19 mouse cellular contexts compared by ENCODE assay signal in genomic region chr4:83055444-83055843, GRCm38 (mm10). TPM values are rescaled to one million over a fixed set of nuclear protein-coding genes. Genes with fewer than 3 reads are reported as not detected.
"Had no signal": no experiment of that assay in that cellular context is flagged by ENCODE, and none has a peak within 500 bp of the region (broad histone marks: within the 10 kb centered on the region; RNA-seq: fewer than 3 reads in every experiment).

No protein-coding gene starts in this region.

- H3K9ac ChIP-seq: kidney, embryonic 15.5 days; liver, embryonic 13.5 days; midbrain, embryonic 12.5 days; midbrain, embryonic 15.5 days; neural tube, embryonic 12.5 days; neural tube, embryonic 15.5 days; stomach, embryonic 15.5 days had no signal

- H3K4me1 ChIP-seq: liver, embryonic 13.5 days; stomach, embryonic 15.5 days had no signal

- H3K9me3 ChIP-seq: kidney, embryonic 15.5 days; liver, embryonic 13.5 days; midbrain, embryonic 12.5 days; midbrain, embryonic 15.5 days; neural tube, embryonic 12.5 days; neural tube, embryonic 15.5 days; stomach, embryonic 15.5 days had no signal

- H3K36me3 ChIP-seq: kidney, embryonic 15.5 days; liver, embryonic 13.5 days; midbrain, embryonic 12.5 days; midbrain, embryonic 15.5 days; neural tube, embryonic 12.5 days; neural tube, embryonic 15.5 days; stomach, embryonic 15.5 days had no signal

- H3K4me2 ChIP-seq: kidney, embryonic 15.5 days; liver, embryonic 13.5 days; midbrain, embryonic 12.5 days; midbrain, embryonic 15.5 days; neural tube, embryonic 12.5 days; neural tube, embryonic 15.5 days; stomach, embryonic 15.5 days had no signal

- H3K4me3 ChIP-seq: kidney, embryonic 15.5 days; liver, embryonic 13.5 days; midbrain, embryonic 12.5 days; midbrain, embryonic 15.5 days; neural tube, embryonic 12.5 days; neural tube, embryonic 15.5 days; stomach, embryonic 15.5 days had no signal

- ATAC-seq: midbrain, embryonic 15.5 days had no signal

- H3K27me3 ChIP-seq: kidney, embryonic 15.5 days; midbrain, embryonic 12.5 days; midbrain, embryonic 15.5 days; neural tube, embryonic 12.5 days; stomach, embryonic 15.5 days had no signal

- DNase-seq: kidney, adult 8-10 months; kidney, postnatal 10 days; kidney, postnatal 36 days; left cerebral cortex, postnatal 4 days; liver, embryonic 13.5 days; lung, adult 2 months; lung, postnatal 14 days; lung, postnatal 4 days; right cerebral cortex, adult 18-20 months; right cerebral cortex, postnatal 14 days; right cerebral cortex, postnatal 4 days; thymus, postnatal 36 days had no signal

- H3K27ac ChIP-seq: kidney, embryonic 15.5 days; liver, embryonic 13.5 days; midbrain, embryonic 12.5 days; midbrain, embryonic 15.5 days; neural tube, embryonic 12.5 days; neural tube, embryonic 15.5 days; stomach, embryonic 15.5 days had no signal

RNA-seq across cellular contexts. Expression of gene Frem1, which starts 3.3 kb away (rescaled TPM):
- total RNA-seq: megakaryocyte, adult 5-6 weeks had no signal
